Mouse (Mus musculus): ENCODE data around the gene Hmgxb4.

Gene Hmgxb4

GRCm38 (mm10) chr8:75023660-75024316 is 30.6 kb downstream of the Hmgxb4 start:
- peak; percentile 66 for DNase-seq

GRCm38 (mm10) chr8:75025809-75026208 is 32.7 kb downstream of the Hmgxb4 start:
- no peak for DNase-seq

GRCm38 (mm10) chr8:75030453-75031024 is 37.4 kb downstream of the Hmgxb4 start:
- peak; percentile 53 for DNase-seq

GRCm38 (mm10) chr8:75032961-75033360 is 39.8 kb downstream of the Hmgxb4 start:
- no peak for DNase-seq

- DNase-seq: peak; percentile 100
Measured at GRCm38 (mm10) chr8:75033511-75034243, 40.5 kb downstream of the Hmgxb4 start, which contains the start of gene Tom1. Gene Tom1, plus strand, starts transcription at chr8:75033705.

- no peak for DNase-seq
Measured at GRCm38 (mm10) chr8:75034285-75034684, 41.1 kb downstream of the Hmgxb4 start.

GRCm38 (mm10) chr8:75035640-75036039 is 42.5 kb downstream of the Hmgxb4 start:
- DNase-seq: peak; percentile 95

- peak; percentile 96 for DNase-seq
Measured at GRCm38 (mm10) chr8:75038497-75038896, 45.3 kb downstream of the Hmgxb4 start.

- peak; percentile 89 for DNase-seq
Measured at GRCm38 (mm10) chr8:75039754-75040153, 46.6 kb downstream of the Hmgxb4 start.

GRCm38 (mm10) chr8:75042171-75042570 is 49.0 kb downstream of the Hmgxb4 start:
- DNase-seq: peak; percentile 92

- DNase-seq: peak; percentile 83
Measured at GRCm38 (mm10) chr8:75042974-75043373, 49.8 kb downstream of the Hmgxb4 start.

GRCm38 (mm10) chr8:75046303-75046702 is 53.1 kb downstream of the Hmgxb4 start:
- DNase-seq: peak; percentile 94

GRCm38 (mm10) chr8:75047784-75048183 is 54.6 kb downstream of the Hmgxb4 start:
- DNase-seq: peak; percentile 79

- no peak for DNase-seq
Measured at GRCm38 (mm10) chr8:75053342-75053741, 60.2 kb downstream of the Hmgxb4 start.

- DNase-seq: no peak
Measured at GRCm38 (mm10) chr8:75055673-75056072, 62.5 kb downstream of the Hmgxb4 start.

- DNase-seq: no peak
Measured at GRCm38 (mm10) chr8:75060022-75060421, 66.9 kb downstream of the Hmgxb4 start.

- peak; percentile 94 for DNase-seq
Measured at GRCm38 (mm10) chr8:75060815-75061214, 67.7 kb downstream of the Hmgxb4 start.

GRCm38 (mm10) chr8:75063290-75063689 is 70.1 kb downstream of the Hmgxb4 start:
- DNase-seq: peak; percentile 98

- DNase-seq: no peak
Measured at GRCm38 (mm10) chr8:75064790-75065189, 71.6 kb downstream of the Hmgxb4 start.

GRCm38 (mm10) chr8:75067287-75067686 is 74.1 kb downstream of the Hmgxb4 start:
- DNase-seq: peak; percentile 94

GRCm38 (mm10) chr8:75070297-75070696 is 77.1 kb downstream of the Hmgxb4 start:
- DNase-seq: no peak

- DNase-seq: peak; percentile 97
Measured at GRCm38 (mm10) chr8:75071627-75072346, 78.6 kb downstream of the Hmgxb4 start.

GRCm38 (mm10) chr8:75074876-75075275 is 81.7 kb downstream of the Hmgxb4 start:
- no peak for DNase-seq

Data from heart, adult 11 months (tissue).